Mouse (Mus musculus) G1E (cell line): ENCODE data around the gene Bco1.

Experiments used
- CTCF ChIP-seq: IDR thresholded peaks from 2 replicates; pipeline ENCODE4 v1.5.1; 2012; ENCODE audit warnings: low read depth, low read length, inconsistent platforms, mixed read lengths
- TAL1 ChIP-seq: conservative IDR thresholded peaks from 2 replicates; pipeline ENCODE4 v1.6.1; 2012; ENCODE audit warnings: low read depth, low read length, inconsistent platforms, mixed read lengths

DNA sequence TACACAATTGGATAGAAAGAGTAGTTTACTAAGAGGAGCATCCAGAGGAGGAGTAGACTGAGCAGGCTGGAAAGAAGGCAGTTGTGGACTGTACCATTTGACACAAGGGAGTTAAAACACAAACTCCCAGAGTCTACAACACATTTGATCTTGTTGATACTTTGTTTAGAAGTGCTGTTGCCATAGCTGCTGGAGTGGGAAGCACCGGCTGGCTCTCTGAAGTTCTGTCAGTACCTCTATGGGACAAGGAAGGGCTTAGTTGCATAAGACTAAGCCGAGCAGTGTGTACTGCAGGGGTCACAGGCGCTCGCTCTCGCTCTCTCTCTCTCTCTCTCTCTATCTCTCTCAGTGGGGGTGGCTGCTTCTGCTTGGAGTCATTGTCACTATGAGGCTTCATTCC is 78.9 kb downstream of the Bco1 start:
- no peak for TF ChIP-seq CTCF
- no peak for TF ChIP-seq TAL1
